Mouse (Mus musculus) c-Kit-positive CD71-positive TER-119-positive erythroid progenitor cells, embryonic 14.5 days (primary cell): Measurements from ENCODE around the gene Tspan11.

Experiments
- DNase-seq: peaks from one replicate; pipeline ENCODE4 v3.0.0-alpha.2; 2013; ENCODE audit warnings: low spot score

The Tspan11 gene

GRCm38 (mm10) chr6:127935105-127935504 lies 47.7 kb downstream of the Tspan11 start:
- DNase-seq, result no peak

DNA sequence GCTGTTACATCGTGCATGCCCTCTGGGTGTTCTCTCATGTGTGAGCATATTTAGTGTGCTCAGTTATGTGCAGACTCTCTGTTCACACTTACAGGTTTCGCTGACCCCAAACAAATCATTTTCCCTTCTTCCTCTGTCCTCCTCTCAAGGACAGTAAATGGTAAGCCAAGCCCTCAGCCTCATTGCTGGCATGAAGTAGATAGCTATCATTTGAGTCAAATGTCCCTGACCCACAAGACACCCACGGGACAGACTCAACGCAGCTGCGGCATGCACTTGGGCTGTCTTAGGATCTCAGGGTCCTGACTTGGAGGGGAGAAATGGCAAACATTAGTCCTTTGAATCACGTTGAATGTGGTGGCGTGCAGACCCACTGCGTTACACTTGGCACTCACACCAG lies 55.0 kb downstream of the Tspan11 start:
- DNase-seq, result no peak

GRCm38 (mm10) chr6:127945725-127946124 lies 58.3 kb downstream of the Tspan11 start:
- peak; percentile 28 for DNase-seq

- DNase-seq, result no peak
These were observed 61.3 kb downstream of the Tspan11 start for GRCm38 (mm10) chr6:127948656-127949055.

GRCm38 (mm10) chr6:127949885-127950284 lies 62.5 kb downstream of the Tspan11 start:
- DNase-seq, result no peak

DNA sequence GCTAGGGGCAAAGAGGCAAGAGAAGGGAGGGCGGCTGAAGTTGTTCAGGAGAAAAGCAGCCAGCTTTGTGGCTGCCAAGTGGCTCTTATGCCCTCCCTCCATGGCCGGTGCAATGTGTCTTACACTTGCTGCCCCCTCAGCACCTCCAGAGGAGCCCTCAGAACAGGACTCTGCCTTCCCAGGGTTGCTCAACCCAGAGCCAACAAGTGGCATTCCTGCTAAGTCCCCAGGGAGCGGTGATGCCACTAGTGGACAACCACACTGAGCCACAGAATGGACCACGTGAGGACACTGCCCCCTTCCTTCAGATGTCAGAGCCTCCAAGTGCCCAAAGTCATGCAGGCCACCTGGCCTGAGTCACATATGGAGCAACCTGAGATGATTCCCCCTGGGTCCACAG lies 65.7 kb downstream of the Tspan11 start:
- DNase-seq, result no peak

DNA sequence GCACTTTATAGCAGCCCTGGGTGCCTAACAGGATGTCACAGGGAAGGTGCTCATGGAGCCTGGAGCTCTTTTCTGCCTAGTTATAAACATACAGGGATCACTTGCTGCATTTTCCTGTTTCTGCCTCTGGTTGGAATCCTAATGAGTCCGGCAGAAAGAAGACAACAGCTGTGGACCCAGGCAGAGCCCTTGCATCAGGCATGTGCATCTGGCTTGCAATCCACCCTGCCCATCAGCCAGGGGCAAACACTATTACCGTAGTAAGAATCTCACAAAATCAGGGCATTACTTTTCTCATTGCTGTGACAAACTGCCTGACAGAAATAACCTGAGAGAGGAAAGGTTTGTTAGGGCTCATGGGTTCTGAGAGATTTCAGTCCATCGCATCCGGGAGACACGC lies 68.8 kb downstream of the Tspan11 start:
- no peak for DNase-seq

DNA sequence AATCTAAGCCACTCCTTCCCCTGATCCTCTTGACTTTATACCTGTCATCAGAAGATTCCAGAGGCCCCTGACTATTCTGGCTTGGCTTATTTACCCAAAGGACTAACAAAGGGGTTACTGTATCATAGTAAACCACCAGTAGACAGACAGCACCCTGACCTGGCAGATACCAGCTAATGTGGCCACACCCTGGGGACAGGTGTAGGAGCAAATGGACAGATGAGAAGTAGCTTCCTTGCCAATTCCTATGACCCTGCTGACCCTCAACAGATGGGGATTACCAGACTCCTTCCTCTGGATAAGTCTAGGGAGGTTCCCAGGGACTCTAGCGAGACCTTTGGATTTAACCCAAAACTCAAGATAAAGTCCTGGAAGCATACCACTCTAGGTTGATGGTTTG lies 72.8 kb downstream of the Tspan11 start:
- no peak for DNase-seq

DNA sequence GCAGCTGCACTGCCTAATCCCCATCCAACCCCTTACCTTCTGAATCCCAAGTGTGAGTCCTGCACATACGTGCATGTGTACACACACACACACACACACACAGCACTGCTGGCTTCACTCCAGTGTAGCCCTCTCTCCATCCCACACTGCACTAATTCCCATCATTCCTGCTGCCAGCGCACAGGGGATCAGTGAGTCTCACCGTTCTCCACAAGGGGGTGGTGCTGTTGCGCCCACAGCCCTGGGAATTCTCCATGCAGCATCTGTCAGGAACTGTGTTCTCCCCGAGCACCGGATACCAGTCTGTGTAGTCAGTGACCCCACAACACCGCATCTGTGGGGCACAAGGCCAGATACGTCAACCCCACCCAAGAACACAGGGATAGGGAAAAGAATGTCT lies 78.1 kb downstream of the Tspan11 start:
- no peak for DNase-seq

- no peak for DNase-seq
These were observed 82.3 kb downstream of the Tspan11 start for GRCm38 (mm10) chr6:127969709-127970108.

GRCm38 (mm10) chr6:127970120-127970519 lies 82.7 kb downstream of the Tspan11 start:
- peak; percentile 45 for DNase-seq

- DNase-seq, result no peak
These were observed 83.5 kb downstream of the Tspan11 start for GRCm38 (mm10) chr6:127970848-127971247.

DNA sequence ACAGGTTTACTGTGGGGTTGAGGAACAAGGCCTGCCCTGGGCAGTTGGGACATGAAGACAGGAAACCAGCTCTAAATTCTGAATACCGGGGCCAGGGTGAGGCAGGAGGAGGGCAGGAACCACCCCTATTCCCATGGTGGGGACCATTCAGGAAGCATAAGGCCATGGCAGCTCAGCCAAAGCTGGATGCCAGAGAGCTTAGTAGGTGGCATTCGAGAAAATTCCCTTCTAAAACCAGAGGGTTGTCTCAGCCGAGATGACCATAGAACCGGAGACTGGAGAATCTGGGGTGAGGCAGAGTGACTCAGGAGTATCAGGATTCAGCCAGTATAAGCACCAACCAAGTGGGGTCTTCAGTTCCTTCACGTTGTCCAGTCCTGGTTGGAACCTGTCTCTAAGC lies 84.5 kb downstream of the Tspan11 start:
- DNase-seq, result no peak

GRCm38 (mm10) chr6:127973553-127973952 lies 86.2 kb downstream of the Tspan11 start:
- DNase-seq, result no peak

GRCm38 (mm10) chr6:127974000-127974399 lies 86.6 kb downstream of the Tspan11 start:
- no peak for DNase-seq

- DNase-seq, result no peak
These were observed 89.3 kb downstream of the Tspan11 start for GRCm38 (mm10) chr6:127976695-127977094.

- DNase-seq, result no peak
These were observed 91.6 kb downstream of the Tspan11 start for GRCm38 (mm10) chr6:127978941-127979340.

DNA sequence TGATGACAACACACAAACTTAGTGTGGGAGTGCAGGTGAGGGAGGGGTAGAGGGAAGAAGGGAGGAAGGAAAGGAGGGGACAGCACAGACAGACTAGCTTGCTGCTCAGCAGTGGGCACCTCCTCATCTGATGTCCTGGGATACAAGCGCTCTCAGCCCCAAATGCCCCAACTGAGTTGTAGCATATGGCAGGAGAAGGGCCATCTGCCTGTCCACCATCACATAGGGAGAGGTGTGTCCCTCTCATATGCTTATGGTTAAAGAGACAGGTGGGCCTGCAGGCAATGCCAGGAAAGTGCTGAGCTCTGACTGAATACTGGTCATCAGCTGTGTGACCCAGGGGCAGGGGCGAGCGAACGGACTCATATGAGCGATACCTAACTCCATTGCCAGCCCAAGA lies 92.4 kb downstream of the Tspan11 start:
- DNase-seq, result no peak

DNA sequence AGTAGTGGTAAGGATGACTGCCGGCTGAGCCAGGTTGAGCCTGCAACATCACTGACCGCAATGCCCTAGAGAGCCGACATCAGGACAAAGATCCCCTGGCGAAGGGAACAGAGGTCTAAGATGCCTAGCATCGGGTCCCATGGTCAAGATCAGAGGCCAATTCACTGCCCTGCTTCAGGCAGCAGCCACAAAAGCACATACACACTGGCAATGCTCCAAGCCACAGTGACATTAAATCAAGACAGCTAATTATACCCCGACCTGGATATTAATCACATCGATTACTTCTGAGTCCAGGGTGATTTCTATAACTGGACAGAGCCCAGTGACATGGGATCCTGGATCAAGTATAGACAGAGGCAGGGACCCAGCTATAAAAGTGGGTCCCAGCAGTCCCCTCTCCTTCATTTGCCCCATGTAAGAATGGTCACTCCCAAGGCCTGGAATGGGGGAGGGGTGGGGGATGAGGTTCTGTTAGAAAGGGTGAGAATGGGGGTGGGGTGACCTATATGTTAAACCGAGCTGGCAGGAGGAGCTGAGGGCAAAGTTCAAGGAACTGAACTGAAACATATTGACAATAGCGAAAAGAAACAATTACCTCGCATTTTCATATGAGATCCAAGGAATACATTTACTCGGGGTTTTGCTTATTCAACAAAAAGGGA lies 93.1 kb downstream of the Tspan11 start:
- DNase-seq, result no peak

DNA sequence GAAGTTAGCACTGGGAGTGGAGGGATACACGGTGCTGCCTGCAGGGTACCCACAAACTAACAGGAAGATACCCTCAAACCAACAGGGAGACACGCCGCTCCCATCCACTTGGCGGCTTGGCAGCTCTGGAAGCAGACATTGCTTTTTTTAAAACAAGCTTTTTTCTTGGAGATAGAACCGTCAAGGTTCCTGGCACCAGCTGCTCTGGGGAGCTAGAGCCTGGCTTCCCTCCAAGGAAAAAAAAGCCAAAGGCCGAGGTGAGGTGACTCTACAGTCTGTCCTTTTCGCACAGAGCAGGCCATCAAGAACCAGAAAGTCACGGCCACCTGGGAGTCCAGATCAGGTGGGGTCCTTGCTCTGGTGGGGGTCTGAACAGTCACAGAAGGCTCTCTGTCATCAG lies 93.8 kb downstream of the Tspan11 start:
- DNase-seq, result no peak

GRCm38 (mm10) chr6:127986357-127986756 lies 99.0 kb downstream of the Tspan11 start:
- no peak for DNase-seq

- DNase-seq, result no peak
These were observed 100.0 kb downstream of the Tspan11 start for GRCm38 (mm10) chr6:127987374-127987773.

DNA sequence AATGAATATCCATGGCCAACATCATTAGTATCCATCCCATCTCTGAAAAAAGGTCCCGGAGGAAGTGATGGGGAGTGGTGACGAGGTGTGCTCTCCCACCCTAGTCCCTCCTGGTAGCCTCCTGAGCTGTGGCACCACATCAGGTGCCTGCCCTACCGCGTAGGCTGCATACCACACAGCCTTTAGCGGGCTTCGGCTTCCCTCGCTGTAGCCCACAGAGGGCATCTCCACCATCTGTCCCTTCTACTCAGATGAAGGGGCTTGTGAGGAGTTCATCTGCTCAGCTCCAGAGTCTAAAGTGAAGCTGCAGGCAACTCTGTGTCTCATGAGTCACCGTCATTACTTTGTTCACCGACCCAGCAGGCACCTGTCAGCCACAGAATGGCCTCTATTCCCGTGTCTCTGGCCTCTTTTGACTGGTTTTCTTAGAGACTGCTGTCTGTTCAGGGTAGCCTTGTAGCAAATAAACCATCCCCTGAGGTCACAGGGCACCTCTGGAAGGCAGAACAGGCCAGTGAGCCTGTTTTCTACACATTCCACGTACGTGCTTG lies 101.6 kb downstream of the Tspan11 start:
- DNase-seq, result no peak

DNA sequence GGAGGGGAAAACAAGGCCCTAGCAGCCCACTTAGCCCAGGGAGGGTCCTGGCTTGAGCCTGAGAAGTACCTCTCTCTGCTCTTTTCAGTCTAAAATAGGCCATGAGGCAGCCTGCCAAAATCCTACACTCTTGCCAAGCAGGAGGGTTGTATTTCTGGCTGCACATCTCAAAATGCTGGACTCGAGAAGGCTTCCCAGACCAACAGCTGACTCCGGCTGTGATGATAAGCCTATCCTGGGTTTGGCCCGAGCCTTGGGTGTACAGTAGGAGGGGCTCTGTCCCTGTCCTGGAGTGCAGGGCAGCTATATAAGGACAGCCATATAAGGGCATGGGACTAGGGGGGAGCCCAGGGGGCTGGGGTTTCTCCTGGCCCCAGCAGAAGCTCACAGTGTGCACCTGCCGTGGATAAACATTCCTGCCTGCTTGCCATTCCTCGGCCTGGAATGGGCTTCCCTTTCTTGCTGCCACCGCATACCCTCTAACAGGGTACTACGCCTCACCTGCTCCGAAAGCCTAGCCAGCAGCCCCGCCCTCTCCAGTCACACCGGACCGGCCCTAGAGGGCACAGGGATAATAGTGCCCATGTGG lies 102.3 kb downstream of the Tspan11 start:
- DNase-seq, result no peak
